Mouse (Mus musculus) erythroid progenitor cell, adult 5-6 weeks (primary cell): ENCODE measurements around the gene Lhx1. TPM values are rescaled to one million over a fixed set of nuclear protein-coding genes. Genes with fewer than 3 reads are reported as not detected.

Experiments used
- ATAC-seq: replicated peaks from 2 replicates; pipeline ENCODE4 v1.8.0; 2016; ENCODE audit warnings: moderate number of reproducible peaks, mild to moderate bottlenecking, moderate TSS enrichment, inconsistent platforms; ENCODE audit not compliant: poor library complexity, low FRiP score, severe bottlenecking
- total RNA-seq, 2 experiments: library from RNA; stranded (forward) in 1 of 2; stranded (reverse) in 1 of 2; fragments of 150-400 nt in 1 of 2; fragments of 186-747, 209-891 nt in 1 of 2; gene quantifications; 2 replicates each; pipeline versions ENCODE4 v1.2.3 to v1.2.4; 2015 to 2017; ENCODE audit warnings: low replicate concordance in 2 of 2

Lhx1 gene
- total RNA-seq, 2 experiments from 2014 or later, result not detected

- no peak for ATAC-seq
These were observed 1.9 kb upstream of the Lhx1 start for GRCm38 (mm10) chr11:84526976-84527860.

- ATAC-seq, result no peak
These were observed 1.1 kb upstream of the Lhx1 start for GRCm38 (mm10) chr11:84526451-84526850.

GRCm38 (mm10) chr11:84524511-84525270 is 644 bp downstream of the Lhx1 start:
- ATAC-seq, result no peak

- no peak for ATAC-seq
These were observed 1.4 kb downstream of the Lhx1 start for GRCm38 (mm10) chr11:84523841-84524510.

GRCm38 (mm10) chr11:84523321-84523831 is 2.0 kb downstream of the Lhx1 start:
- no peak for ATAC-seq

- ATAC-seq, result no peak
These were observed 2.6 kb downstream of the Lhx1 start for GRCm38 (mm10) chr11:84522577-84523320.

GRCm38 (mm10) chr11:84521751-84522299 is 3.5 kb downstream of the Lhx1 start:
- no peak for ATAC-seq

- no peak for ATAC-seq
These were observed 4.3 kb downstream of the Lhx1 start for GRCm38 (mm10) chr11:84521071-84521390.

GRCm38 (mm10) chr11:84520269-84521070 is 4.9 kb downstream of the Lhx1 start:
- no peak for ATAC-seq

GRCm38 (mm10) chr11:84519576-84520268 is 5.6 kb downstream of the Lhx1 start:
- no peak for ATAC-seq

- ATAC-seq, result no peak
These were observed 6.3 kb downstream of the Lhx1 start for GRCm38 (mm10) chr11:84519036-84519435.

GRCm38 (mm10) chr11:84518261-84518660 is 7.1 kb downstream of the Lhx1 start:
- no peak for ATAC-seq

- no peak for ATAC-seq
These were observed 7.9 kb downstream of the Lhx1 start for GRCm38 (mm10) chr11:84517431-84517830.

GRCm38 (mm10) chr11:84516501-84517240 is 8.7 kb downstream of the Lhx1 start:
- ATAC-seq, result no peak

- ATAC-seq, result peak; percentile 99
These were observed 11.9 kb downstream of the Lhx1 start, which contains the start of gene Aatf for GRCm38 (mm10) chr11:84513171-84514116. Aatf (minus strand) TSS chr11:84513522.

GRCm38 (mm10) chr11:84512031-84512430 is 13.3 kb downstream of the Lhx1 start:
- ATAC-seq, result no peak
